Mouse (Mus musculus): ENCODE data around the gene Gtf2a1. TPM values are rescaled to one million over a fixed set of nuclear protein-coding genes. Genes with fewer than 3 reads are reported as not detected.
"Not testable (repeated sequence)": the region's sequence is repeated elsewhere in the genome, so short reads cannot be mapped to it uniquely, and the experiment has no call there.

Gene Gtf2a1
- polyA plus RNA-seq, 1 experiment from 2014 or later, result 63.6 TPM

- 0% methylated on average over 9 of the region's 11 CpGs for WGBS
- no peak for ATAC-seq (ENCODE audit: low FRiP score)
- Histone ChIP-seq H3K36me3 (replicated peaks) (peaks cover 14% of the 10 kb centered on the region), H3K4me2 (peak overlapping the region; percentile 61), H3K27ac (peak overlapping the region; percentile 100), H3K9ac (peak overlapping the region; percentile 100), H3K4me3 (replicated peaks) (peak overlapping the region; percentile 95), H3K27me3 (no peaks in the 10 kb centered on the region), H3K9me3 (no peaks in the 10 kb centered on the region), H3K4me1 (peaks cover 19% of the 10 kb centered on the region)
Measured at GRCm38 (mm10) chr12:91589542-91589846, 793 bp downstream of the Gtf2a1 start.

- Histone ChIP-seq H3K27ac (peak overlapping the region; percentile 100), H3K9me3 (no peaks in the 10 kb centered on the region), H3K4me2 (peak overlapping the region; percentile 61; the same call in 1 of the 2 replicates), H3K36me3 (replicated peaks) (peaks cover 17% of the 10 kb centered on the region), H3K9ac (peak overlapping the region; percentile 100), H3K4me1 (peaks cover 22% of the 10 kb centered on the region), H3K27me3 (no peaks in the 10 kb centered on the region), H3K4me3 (replicated peaks) (peak overlapping the region; percentile 95)
- whole genome bisulfite sequencing, result under 1% methylated on average over 71 of the region's 83 CpGs
- no peak for ATAC-seq (ENCODE audit: low FRiP score)
Measured at GRCm38 (mm10) chr12:91588670-91589541, 1.4 kb downstream of the Gtf2a1 start.

GRCm38 (mm10) chr12:91588176-91588669 lies 2.1 kb downstream of the Gtf2a1 start:
- no peaks in the 10 kb centered on the region for H3K27me3 ChIP-seq
- peak overlapping the region; percentile 100 for H3K9ac ChIP-seq
- H3K4me2 ChIP-seq, result peak overlapping the region; percentile 61
- H3K4me1 ChIP-seq, result peaks cover 29% of the 10 kb centered on the region
- H3K4me3 ChIP-seq (replicated peaks), result peak overlapping the region; percentile 95
- ATAC-seq (ENCODE audit: low FRiP score), result peak; percentile 91
- peaks cover 18% of the 10 kb centered on the region for H3K36me3 ChIP-seq (replicated peaks)
- under 1% methylated on average over 32 of the region's 32 CpGs for WGBS
- H3K9me3 ChIP-seq, result no peaks in the 10 kb centered on the region
- H3K27ac ChIP-seq, result peak overlapping the region; percentile 100

GRCm38 (mm10) chr12:91587491-91588033 lies 2.7 kb downstream of the Gtf2a1 start:
- whole genome bisulfite sequencing, result 4% methylated on average over 5 of the region's 5 CpGs
- peak overlapping the region; percentile 100 for H3K9ac ChIP-seq

GRCm38 (mm10) chr12:91587077-91587476 lies 3.2 kb downstream of the Gtf2a1 start:
- H3K9me3 ChIP-seq, result no peaks in the 10 kb centered on the region
- peak overlapping the region; percentile 61 for H3K4me2 ChIP-seq
- peaks cover 39% of the 10 kb centered on the region for H3K4me1 ChIP-seq
- H3K36me3 ChIP-seq (replicated peaks), result peaks cover 18% of the 10 kb centered on the region
- peak overlapping the region; percentile 95 for H3K4me3 ChIP-seq (replicated peaks)
- H3K9ac ChIP-seq, result peak overlapping the region; percentile 100; the same call in 1 of the 2 replicates
- ATAC-seq (ENCODE audit: low FRiP score), result no peak
- 56% methylated on average over 3 of the region's 3 CpGs for whole genome bisulfite sequencing
- H3K27me3 ChIP-seq, result no peaks in the 10 kb centered on the region
- H3K27ac ChIP-seq, result peak overlapping the region; percentile 100; the same call in 1 of the 2 replicates

More at GRCm38 (mm10) chr12:91587491-91588033, 2.7 kb downstream of the Gtf2a1 start:
- Histone ChIP-seq H3K36me3 (replicated peaks) (peaks cover 18% of the 10 kb centered on the region), H3K4me3 (replicated peaks) (peak overlapping the region; percentile 95), H3K4me2 (peak overlapping the region; percentile 61), H3K27me3 (no peaks in the 10 kb centered on the region), H3K4me1 (peaks cover 35% of the 10 kb centered on the region), H3K9me3 (no peaks in the 10 kb centered on the region), H3K27ac (peak overlapping the region; percentile 100)
- no peak for ATAC-seq (ENCODE audit: low FRiP score)

GRCm38 (mm10) chr12:91585815-91586214 lies 4.5 kb downstream of the Gtf2a1 start:
- Histone ChIP-seq H3K4me1 (peaks cover 34% of the 10 kb centered on the region), H3K36me3 (replicated peaks) (peaks cover 27% of the 10 kb centered on the region)
- H3K4me2 ChIP-seq; H3K27me3 ChIP-seq; H3K27ac ChIP-seq; H3K9ac ChIP-seq; ATAC-seq (ENCODE audit: low FRiP score); H3K9me3 ChIP-seq; H3K4me3 ChIP-seq (replicated peaks): not testable (repeated sequence)
- WGBS, result 96% methylated on average over 4 of the region's 4 CpGs

GRCm38 (mm10) chr12:91585206-91585605 lies 5.1 kb downstream of the Gtf2a1 start:
- ATAC-seq (ENCODE audit: low FRiP score), result no peak
- H3K27ac ChIP-seq, result no peak overlapping the region
- WGBS, result 90% methylated on average over 3 of the region's 3 CpGs
- peaks cover 30% of the 10 kb centered on the region for H3K36me3 ChIP-seq (replicated peaks)
- no peaks in the 10 kb centered on the region for H3K9me3 ChIP-seq
- H3K4me3 ChIP-seq (replicated peaks), result no peak overlapping the region
- H3K27me3 ChIP-seq, result no peaks in the 10 kb centered on the region
- no peak overlapping the region for H3K9ac ChIP-seq
- H3K4me1 ChIP-seq, result peaks cover 32% of the 10 kb centered on the region
- no peak overlapping the region for H3K4me2 ChIP-seq

- Histone ChIP-seq H3K27ac (0 out of 2 replicates have a peak overlapping the region, but pooled peaks have one; percentile 5), H3K4me2 (peak overlapping the region; percentile 21; the same call in 1 of the 2 replicates), H3K9ac (no peak overlapping the region), H3K4me3 (replicated peaks) (no peak overlapping the region), H3K27me3 (no peaks in the 10 kb centered on the region), H3K36me3 (replicated peaks) (peaks cover 41% of the 10 kb centered on the region), H3K4me1 (peaks cover 32% of the 10 kb centered on the region), H3K9me3 (no peaks in the 10 kb centered on the region)
- ATAC-seq (ENCODE audit: low FRiP score), result no peak
- 31% methylated on average over 6 of the region's 6 CpGs for WGBS
Measured at GRCm38 (mm10) chr12:91583409-91583808, 6.9 kb downstream of the Gtf2a1 start.

GRCm38 (mm10) chr12:91582362-91583002 lies 7.8 kb downstream of the Gtf2a1 start:
- no peak overlapping the region for H3K4me3 ChIP-seq (replicated peaks)
- H3K36me3 ChIP-seq (replicated peaks), result peaks cover 47% of the 10 kb centered on the region
- H3K27ac ChIP-seq, result no peak overlapping the region
- H3K4me1 ChIP-seq, result peaks cover 31% of the 10 kb centered on the region
- no peak overlapping the region for H3K9ac ChIP-seq
- 41% methylated on average over 6 of the region's 6 CpGs for WGBS
- peak; percentile 24; the same call in 1 of the 2 replicates for ATAC-seq (ENCODE audit: low FRiP score)
- H3K9me3 ChIP-seq, result no peaks in the 10 kb centered on the region
- H3K4me2 ChIP-seq, result no peak overlapping the region
- no peaks in the 10 kb centered on the region for H3K27me3 ChIP-seq

- WGBS, result 92% methylated on average over 6 of the region's 6 CpGs
- H3K36me3 ChIP-seq (replicated peaks), result peaks cover 50% of the 10 kb centered on the region
Measured at GRCm38 (mm10) chr12:91581204-91582070, 8.8 kb downstream of the Gtf2a1 start.

GRCm38 (mm10) chr12:91579665-91580064 lies 10.6 kb downstream of the Gtf2a1 start:
- no peaks in the 10 kb centered on the region for H3K27me3 ChIP-seq
- no peaks in the 10 kb centered on the region for H3K9me3 ChIP-seq
- H3K36me3 ChIP-seq (replicated peaks), result peaks cover 50% of the 10 kb centered on the region
- WGBS, result 100% methylated on average over 2 of the region's 2 CpGs
- H3K4me2 ChIP-seq, result no peak overlapping the region
- H3K9ac ChIP-seq, result no peak overlapping the region
- ATAC-seq (ENCODE audit: low FRiP score), result no peak
- no peak overlapping the region for H3K27ac ChIP-seq
- H3K4me3 ChIP-seq (replicated peaks), result no peak overlapping the region
- peaks cover 20% of the 10 kb centered on the region for H3K4me1 ChIP-seq

More at GRCm38 (mm10) chr12:91581204-91582070, 8.8 kb downstream of the Gtf2a1 start:
- H3K9ac ChIP-seq, result no peak overlapping the region
- H3K9me3 ChIP-seq, result no peaks in the 10 kb centered on the region
- no peak for ATAC-seq (ENCODE audit: low FRiP score)
- no peak overlapping the region for H3K4me3 ChIP-seq (replicated peaks)
- H3K27ac ChIP-seq, result no peak overlapping the region
- no peak overlapping the region for H3K4me2 ChIP-seq
- peaks cover 23% of the 10 kb centered on the region for H3K4me1 ChIP-seq
- H3K27me3 ChIP-seq, result no peaks in the 10 kb centered on the region
